Mouse (Mus musculus) E14TG2a.4 (cell line): ENCODE results near the gene Itpr1.

Experiments
- CTCF ChIP-seq: conservative IDR thresholded peaks from 2 replicates; pipeline ENCODE4 v1.5.1; 2014; ENCODE audit warnings: low read length
- NANOG ChIP-seq: IDR thresholded peaks from 2 replicates; pipeline ENCODE4 v1.6.1; 2014; ENCODE audit warnings: borderline replicate concordance, low read length, mixed read lengths
- POU5F1 ChIP-seq: IDR thresholded peaks from 2 replicates; pipeline ENCODE4 v1.6.1; 2014; ENCODE audit warnings: low read length, borderline replicate concordance

DNA sequence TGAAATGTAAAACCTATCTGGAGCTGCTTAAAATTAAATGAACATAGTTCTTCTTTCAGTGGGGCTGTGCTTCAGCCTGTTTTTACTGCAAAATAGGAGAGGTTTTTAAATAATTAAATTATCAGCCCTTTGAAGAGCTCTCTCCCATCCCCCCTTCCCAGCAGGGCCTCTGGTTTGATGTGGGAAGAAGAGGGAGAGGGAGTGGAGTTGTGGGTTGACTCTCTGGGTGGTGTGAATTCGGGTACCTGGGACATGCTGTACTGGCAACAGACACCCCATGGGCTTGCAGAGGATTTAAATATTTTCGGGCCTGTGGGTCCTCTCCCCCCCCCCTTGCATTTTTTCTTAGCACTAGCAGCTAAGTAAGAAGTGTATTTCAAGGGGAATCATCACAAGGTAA is 15.7 kb downstream of the Itpr1 start:
- TF ChIP-seq CTCF (no peak), NANOG (no peak), POU5F1 (no peak)
